Mouse (Mus musculus) hindbrain, embryonic 14.5 days (tissue): ENCODE results near the gene Hoxa5. TPM values are rescaled to one million over a fixed set of nuclear protein-coding genes. Genes with fewer than 3 reads are reported as not detected.

Experiments used
- ATAC-seq: fragments of 200-750 bp; cut with Nextera tagmentation; 2 replicates; pipeline ENCODE4 v1.8.0; 2017; ENCODE audit warnings: moderate number of reproducible peaks, mild to moderate bottlenecking, moderate TSS enrichment, moderate library complexity; ENCODE audit not compliant: low FRiP score
- DNase-seq: peaks from one replicate; pipeline ENCODE4 v3.0.0-alpha.2; 2015; ENCODE audit warnings: low spot score
- H3K27ac ChIP-seq: fragments of 300-500 bp; sonication (generic); 2 replicates; pipeline ENCODE4 v1.5.1; 2014; ENCODE audit warnings: mild to moderate bottlenecking, moderate library complexity
- H3K27me3 ChIP-seq: fragments of 300-500 bp; sonication (generic); 2 replicates; pipeline ENCODE4 v1.6.1; 2014; ENCODE audit warnings: mild to moderate bottlenecking, low read length, mixed read lengths; ENCODE audit not compliant: control insufficient read depth, insufficient read depth
- H3K36me3 ChIP-seq: fragments of 300-500 bp; sonication (generic); replicated peaks from 2 replicates; pipeline ENCODE4 v1.6.1; 2014; ENCODE audit not compliant: control insufficient read depth, insufficient read depth
- H3K4me1 ChIP-seq: fragments of 300-500 bp; sonication (generic); replicated peaks from 2 replicates; pipeline ENCODE4 v1.6.1; 2014; ENCODE audit warnings: antibody characterized with exemption, low read length, mixed read lengths; ENCODE audit not compliant: control insufficient read depth, insufficient read depth
- H3K4me2 ChIP-seq: fragments of 300-500 bp; sonication (generic); replicated peaks from 2 replicates; pipeline ENCODE4 v1.6.1; 2014; ENCODE audit warnings: mild to moderate bottlenecking, moderate library complexity
- H3K4me3 ChIP-seq: fragments of 300-500 bp; sonication (generic); replicated peaks from 2 replicates; pipeline ENCODE4 v1.5.1; 2014; ENCODE audit warnings: mild to moderate bottlenecking, low read length
- H3K9ac ChIP-seq: fragments of 300-500 bp; sonication (generic); 2 replicates; pipeline ENCODE4 v1.6.1; 2014
- H3K9me3 ChIP-seq: fragments of 300-500 bp; sonication (generic); 2 replicates; pipeline ENCODE4 v1.6.1; 2016; ENCODE audit warnings: low read length; ENCODE audit not compliant: control insufficient read depth
- WGBS: fragments of 180-500 bp; shearing (Covaris S2); extraction: QIAGEN DNeasy Blood & Tissue Kit; methylation state at CpG from one replicate; pipeline ENCODE4 v1.1.7; 2014; 5-methylcytosine and 5-hydroxymethylcytosine counted together
- polyA plus RNA-seq: library from polyadenylated mRNA; unstranded; fragments of >200 nt; fragmentation: Nextera tagmentation; extraction: Ambion mirVana; gene quantifications from 2 replicates; pipeline ENCODE4 v1.2.1, GENCODE M21; 2014

Hoxa5 gene
- polyA plus RNA-seq, 1 experiment from 2014 or later: 180 TPM

DNA sequence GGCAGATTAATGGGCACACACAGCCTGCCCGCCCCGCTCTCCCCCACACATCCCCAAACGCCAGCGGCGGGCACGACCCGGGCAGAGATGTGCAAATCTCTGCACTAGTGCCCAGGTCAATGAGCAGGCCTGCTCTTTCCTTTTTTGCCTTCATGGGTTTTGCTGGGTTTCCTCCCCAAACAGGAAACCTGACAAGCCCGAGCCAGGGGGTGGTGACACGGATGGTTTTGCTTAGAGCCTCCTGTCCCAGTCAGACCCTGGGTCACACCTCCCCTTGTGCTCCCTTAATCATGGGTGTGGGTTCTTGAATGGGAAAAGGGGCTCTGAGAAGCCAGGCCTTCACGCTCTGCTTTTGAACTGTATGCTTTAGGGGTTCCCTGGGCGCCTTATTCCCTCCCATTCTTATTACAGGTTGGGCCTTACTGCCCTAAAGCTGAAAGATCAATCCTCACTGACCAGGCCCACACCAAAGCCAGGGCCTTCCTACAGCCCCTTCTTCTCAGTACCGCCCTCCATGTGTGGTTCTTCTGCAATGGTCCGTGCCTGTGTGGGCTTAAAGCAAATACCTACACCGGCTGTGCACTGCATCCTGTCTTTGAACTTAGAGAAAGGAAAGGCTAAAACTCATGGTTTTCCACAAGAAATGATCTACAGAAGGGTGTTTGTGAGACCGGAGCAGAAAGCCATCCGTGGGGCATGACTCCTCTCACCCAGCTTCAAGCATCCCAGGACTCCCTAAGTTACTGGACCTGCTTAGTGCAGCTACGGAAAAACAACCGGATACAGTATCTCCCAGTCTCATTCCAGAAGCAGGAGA, 4.7 kb upstream of the Hoxa5 start:
- Histone ChIP-seq H3K4me3 (peak overlapping the region; percentile 30), H3K9me3 (no peaks in the 10 kb centered on the region), H3K27me3 (peaks cover 96% of the 10 kb centered on the region), H3K9ac (peak overlapping the region; percentile 38; the same call in 1 of the 2 replicates), H3K4me1 (no peaks in the 10 kb centered on the region), H3K36me3 (no peaks in the 10 kb centered on the region), H3K4me2 (peak overlapping the region; percentile 81), H3K27ac (peak overlapping the region; percentile 85)
- DNase-seq (no peak), ATAC-seq (no peak)
- WGBS: 6% methylated on average over 18 of the region's 18 CpGs

DNA sequence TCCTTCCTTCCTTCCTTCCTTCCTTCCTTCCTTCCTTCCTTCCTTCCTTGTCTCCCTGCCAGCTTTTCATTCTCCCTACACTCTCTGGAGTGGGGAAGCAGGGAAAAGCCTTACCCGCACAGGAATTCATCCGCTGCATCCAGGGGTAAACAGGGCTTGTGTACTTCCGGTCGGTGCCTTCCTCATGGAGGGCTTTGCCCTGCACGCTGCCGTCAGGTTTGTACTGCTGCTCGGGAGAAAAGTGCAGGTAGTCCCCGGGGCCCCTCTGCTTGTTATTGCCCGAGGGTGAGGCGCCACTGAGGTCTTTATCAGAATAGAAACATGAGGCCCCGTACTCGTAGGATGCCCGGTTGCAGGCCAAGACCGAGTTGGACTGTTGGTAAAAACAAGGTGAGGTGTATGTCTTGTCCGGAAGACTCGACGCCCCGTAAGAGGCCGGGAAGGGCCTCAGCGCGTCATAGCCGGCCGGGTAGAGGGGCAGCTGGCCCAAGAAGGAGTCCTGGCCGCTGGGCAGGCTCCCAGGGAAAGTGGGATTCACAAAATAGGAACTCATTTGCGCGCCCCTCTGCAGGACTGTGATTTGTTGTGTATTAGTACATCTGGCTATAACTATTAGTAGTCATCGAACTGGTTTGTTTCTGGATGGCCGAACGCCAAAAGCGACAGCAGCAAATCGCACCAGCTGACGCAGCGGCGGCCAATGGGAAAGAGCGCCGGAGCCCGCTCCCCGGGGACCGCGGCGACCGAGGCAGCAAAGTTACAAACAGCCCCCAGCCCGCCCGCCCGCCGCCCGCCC, 3.9 kb upstream of the Hoxa5 start, which contains the start of gene Hoxa6:
Hoxa6 (minus strand) TSS at position 651 of the 796 bp plus-strand sequence.
- no peak for ATAC-seq
- peak within 1 kb of the TSS; percentile 50 for H3K9ac ChIP-seq
- peaks cover 92% of the 10 kb centered on the region for H3K27me3 ChIP-seq
- H3K9me3 ChIP-seq: no peaks in the 10 kb centered on the region
- no peaks in the 10 kb centered on the region for H3K36me3 ChIP-seq
- peak within 1 kb of the TSS; percentile 85 for H3K27ac ChIP-seq
- no peak for DNase-seq
- peak within 1 kb of the TSS; percentile 50 for H3K4me3 ChIP-seq
- H3K4me2 ChIP-seq: peak within 1 kb of the TSS; percentile 81
- 1% methylated on average over 47 of the region's 47 CpGs for WGBS
- H3K4me1 ChIP-seq: no peaks in the 10 kb centered on the region

DNA sequence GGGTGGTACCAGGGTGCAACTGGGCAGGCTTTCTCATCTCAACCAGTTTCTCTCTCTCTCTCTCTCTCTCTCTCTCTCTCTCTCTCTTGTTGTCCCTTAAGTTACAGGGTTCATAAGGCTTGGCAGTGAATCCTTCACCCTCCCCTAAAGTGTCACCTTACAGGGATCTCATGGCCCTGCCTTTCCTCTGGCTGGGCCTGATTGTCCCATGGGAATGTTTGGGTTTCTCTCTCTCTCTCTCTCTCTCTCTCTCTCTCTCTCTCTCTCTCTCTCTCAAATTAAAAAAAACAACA, 3.2 kb upstream of the Hoxa5 start:
- H3K27ac ChIP-seq: 0 out of 2 replicates have a peak overlapping the region, but pooled peaks have one; percentile 85
- peak overlapping the region; percentile 50 for H3K4me3 ChIP-seq
- no peaks in the 10 kb centered on the region for H3K36me3 ChIP-seq
- no peaks in the 10 kb centered on the region for H3K4me1 ChIP-seq
- peak overlapping the region; percentile 81 for H3K4me2 ChIP-seq
- no peaks in the 10 kb centered on the region for H3K9me3 ChIP-seq
- no peak for DNase-seq
- ATAC-seq: no peak
- peaks cover 90% of the 10 kb centered on the region for H3K27me3 ChIP-seq
- 0 out of 2 replicates have a peak overlapping the region, but pooled peaks have one; percentile 43 for H3K9ac ChIP-seq

DNA sequence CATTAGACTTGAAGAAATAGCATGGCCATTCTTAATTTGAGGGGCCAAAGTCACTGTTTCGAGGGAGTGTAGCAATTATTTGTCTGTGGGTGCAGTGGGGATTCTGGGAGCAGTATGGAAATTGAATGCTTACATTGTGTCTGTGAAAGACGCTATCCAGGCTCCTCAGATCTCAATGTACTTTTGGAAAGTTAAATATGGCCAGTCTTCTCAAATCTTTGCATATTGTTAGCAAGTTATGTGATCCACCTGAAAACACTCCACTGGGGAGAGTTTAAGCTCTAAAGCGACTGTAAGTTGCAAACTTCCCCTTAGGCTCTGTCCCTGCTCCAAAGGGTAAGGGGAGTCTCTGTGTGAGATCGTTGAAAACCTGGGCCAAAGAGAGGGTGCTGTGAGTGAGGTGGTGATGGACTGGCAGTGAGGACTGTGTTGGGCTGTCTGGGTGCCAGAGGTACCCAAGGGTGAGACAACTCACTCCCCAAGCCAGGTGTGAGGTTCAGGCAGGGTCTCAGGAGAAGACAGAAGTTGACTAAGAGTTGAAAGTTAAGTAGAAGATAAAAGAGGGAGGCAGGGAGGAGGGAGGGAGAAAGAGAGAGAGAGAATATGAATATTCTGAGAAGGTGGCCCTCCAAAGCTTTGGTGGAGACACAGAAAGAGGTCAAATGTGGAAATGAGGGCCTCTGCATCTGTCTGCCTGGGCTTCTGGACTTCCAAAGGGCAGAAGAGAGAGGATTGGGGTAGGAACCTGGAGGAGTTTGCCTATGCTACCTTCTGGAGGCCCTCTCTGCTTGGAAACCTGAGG, 2.7 kb upstream of the Hoxa5 start:
- Histone ChIP-seq H3K4me3 (peak overlapping the region; percentile 50), H3K36me3 (no peaks in the 10 kb centered on the region), H3K27me3 (peaks cover 89% of the 10 kb centered on the region), H3K9ac (peak overlapping the region; percentile 58; the same call in 1 of the 2 replicates), H3K9me3 (no peaks in the 10 kb centered on the region), H3K4me1 (no peaks in the 10 kb centered on the region), H3K27ac (peak overlapping the region; percentile 85), H3K4me2 (peak overlapping the region; percentile 81)
- 4% methylated on average over 4 of the region's 4 CpGs for WGBS
- no peak for DNase-seq
- ATAC-seq: no peak

DNA sequence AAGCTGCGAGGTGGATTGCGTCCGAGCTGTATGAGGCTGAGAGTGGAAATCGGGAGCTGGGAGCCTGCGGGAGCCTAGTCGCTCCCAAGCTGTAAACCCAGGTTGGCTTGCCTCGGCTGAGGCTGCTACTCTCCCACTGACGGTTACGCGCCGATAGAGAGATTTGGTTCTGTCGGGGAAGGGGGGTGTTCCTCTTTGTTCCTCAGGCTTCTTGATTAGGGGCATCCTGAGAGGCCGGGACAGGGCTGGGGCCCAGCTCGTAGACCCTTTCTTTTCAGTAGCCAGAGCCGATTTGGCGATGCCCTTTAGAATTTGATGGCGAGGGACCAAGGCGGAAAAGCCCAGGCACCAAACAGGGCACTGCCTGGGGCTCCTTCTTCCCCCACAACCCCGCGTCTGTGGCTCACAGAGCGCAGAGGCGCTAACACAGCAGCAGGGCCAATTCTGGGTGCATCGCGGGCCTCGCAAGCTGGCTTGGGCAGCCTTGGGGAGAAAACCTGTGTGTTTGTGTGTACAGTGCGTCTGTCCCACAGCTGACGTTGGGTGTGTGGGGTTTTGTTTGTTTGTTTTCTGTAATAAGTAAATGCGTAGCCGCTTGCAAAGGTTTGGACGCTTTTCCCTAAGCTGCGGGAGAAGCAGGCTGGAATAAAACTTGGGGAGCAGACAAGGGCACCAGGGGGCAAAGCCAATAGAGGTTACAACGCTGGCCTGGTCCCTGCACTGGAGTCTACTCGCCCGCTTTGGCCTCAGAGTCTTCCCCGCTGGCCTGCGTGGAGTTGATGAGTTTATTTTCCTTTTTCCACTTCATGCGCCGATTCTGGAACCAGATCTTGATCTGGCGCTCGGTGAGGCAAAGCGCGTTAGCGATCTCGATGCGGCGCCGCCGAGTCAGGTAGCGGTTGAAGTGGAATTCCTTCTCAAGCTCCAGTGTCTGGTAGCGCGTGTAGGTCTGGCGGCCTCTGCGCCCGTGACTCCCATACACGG, 1.5 kb upstream of the Hoxa5 start:
- Histone ChIP-seq H3K27me3 (peaks cover 89% of the 10 kb centered on the region), H3K4me2 (peak overlapping the region; percentile 81), H3K9me3 (no peaks in the 10 kb centered on the region), H3K36me3 (no peaks in the 10 kb centered on the region), H3K27ac (peak overlapping the region; percentile 85), H3K9ac (peak overlapping the region; percentile 58), H3K4me3 (peak overlapping the region; percentile 50), H3K4me1 (no peaks in the 10 kb centered on the region)
- no peak for ATAC-seq
- no peak for DNase-seq
- WGBS: 2% methylated on average over 55 of the region's 55 CpGs

DNA sequence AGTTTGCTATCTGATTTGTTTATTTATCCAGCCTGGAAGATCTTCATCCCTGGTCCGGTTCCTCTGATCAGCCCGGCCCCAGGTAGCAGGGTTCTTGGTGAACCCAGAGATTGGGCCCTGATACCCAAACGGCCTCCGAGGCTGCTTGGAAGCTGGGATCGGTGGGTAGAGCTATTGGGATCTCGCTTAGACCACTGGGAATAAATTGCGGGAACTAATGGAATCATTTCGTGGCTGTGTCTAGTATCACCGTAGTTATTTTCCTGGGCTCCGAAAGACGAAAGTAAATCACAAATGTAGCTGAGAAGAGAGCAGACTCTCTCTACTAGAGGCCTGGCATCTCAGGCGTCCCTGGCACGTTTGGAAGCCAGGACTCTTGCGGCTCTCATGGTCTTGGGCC, 834 bp upstream of the Hoxa5 start:
- Histone ChIP-seq H3K4me1 (no peaks in the 10 kb centered on the region), H3K4me3 (peak overlapping the region; percentile 50), H3K27ac (peak overlapping the region; percentile 85), H3K9ac (peak overlapping the region; percentile 58), H3K27me3 (peaks cover 90% of the 10 kb centered on the region), H3K9me3 (no peaks in the 10 kb centered on the region), H3K36me3 (no peaks in the 10 kb centered on the region), H3K4me2 (peak overlapping the region; percentile 81)
- no peak for ATAC-seq
- 3% methylated on average over 14 of the region's 14 CpGs for WGBS
- DNase-seq: no peak

DNA sequence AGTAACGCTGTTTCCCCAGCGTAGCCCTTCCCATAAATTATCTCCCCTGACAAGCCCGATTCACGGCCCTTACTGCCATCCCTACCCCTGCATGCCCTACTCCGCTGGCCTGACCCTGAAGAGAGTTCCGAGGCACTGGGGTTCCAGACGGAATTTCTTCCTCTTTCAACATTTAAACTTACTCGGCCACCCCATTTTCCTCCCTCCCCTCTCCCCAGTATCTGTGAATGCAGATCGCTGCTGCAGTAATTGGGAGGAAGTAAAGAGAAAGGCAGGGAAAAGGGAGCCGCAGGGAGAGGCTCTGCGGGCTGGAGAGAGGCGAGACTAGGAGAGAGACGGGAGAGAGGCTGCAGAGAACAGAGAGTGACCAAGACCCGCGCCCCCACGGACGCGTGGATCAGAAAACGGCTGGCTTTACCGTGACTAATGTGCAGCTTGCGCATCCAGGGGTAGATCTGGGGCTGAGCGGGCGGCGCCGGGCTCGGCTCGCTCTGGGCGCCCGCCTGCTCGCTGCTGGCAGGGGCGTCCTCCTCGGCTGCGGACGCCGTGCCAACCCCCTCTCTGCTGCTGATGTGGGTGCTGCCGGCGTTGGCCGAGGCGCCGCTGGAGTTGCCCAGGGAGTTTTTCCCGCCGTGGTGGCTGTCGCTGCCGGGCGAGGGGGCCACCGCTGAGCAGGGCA, 877 bp downstream of the Hoxa5 start:
- H3K4me1 ChIP-seq: no peaks in the 10 kb centered on the region
- H3K9me3 ChIP-seq: no peaks in the 10 kb centered on the region
- ATAC-seq (0 out of 2 replicates have a peak, but pooled peaks have one; percentile 32), DNase-seq (no peak)
- H3K36me3 ChIP-seq: no peaks in the 10 kb centered on the region
- peak overlapping the region; percentile 61 for H3K9ac ChIP-seq
- peak overlapping the region; percentile 81 for H3K4me2 ChIP-seq
- H3K4me3 ChIP-seq: peak overlapping the region; percentile 50
- H3K27me3 ChIP-seq: peaks cover 90% of the 10 kb centered on the region
- H3K27ac ChIP-seq: peak overlapping the region; percentile 88
- under 1% methylated on average over 42 of the region's 46 CpGs for WGBS

DNA sequence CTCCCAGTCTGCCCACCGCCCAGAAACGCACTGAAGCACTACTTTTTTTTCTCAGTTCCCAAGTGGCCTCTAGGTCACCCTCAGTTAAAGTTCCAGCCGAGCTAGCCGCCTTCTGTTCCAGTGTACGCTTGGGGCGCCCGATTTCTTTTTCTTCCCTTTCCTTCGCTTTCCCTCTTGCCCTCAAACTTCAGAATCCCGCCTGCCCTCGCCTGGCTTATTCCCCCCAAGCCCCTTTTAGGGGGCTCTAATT, 1.3 kb downstream of the Hoxa5 start:
- peak overlapping the region; percentile 81 for H3K4me2 ChIP-seq
- DNase-seq: no peak
- H3K9me3 ChIP-seq: no peaks in the 10 kb centered on the region
- under 1% methylated on average over 10 of the region's 10 CpGs for WGBS
- H3K27me3 ChIP-seq: peaks cover 90% of the 10 kb centered on the region
- H3K4me3 ChIP-seq: peak overlapping the region; percentile 50
- H3K27ac ChIP-seq: peak overlapping the region; percentile 88
- H3K9ac ChIP-seq: peak overlapping the region; percentile 61
- H3K36me3 ChIP-seq: no peaks in the 10 kb centered on the region
- no peaks in the 10 kb centered on the region for H3K4me1 ChIP-seq
- no peak for ATAC-seq
